Mouse (Mus musculus) midbrain, embryonic 15.5 days (tissue): ENCODE data around the gene Btbd18. TPM values are rescaled to one million over a fixed set of nuclear protein-coding genes. Genes with fewer than 3 reads are reported as not detected.
A peak's percentile ranks its signal among the peaks of the same experiment; 100 is the strongest.

Experiments
- ATAC-seq: fragments of 200-750 bp; cut with Nextera tagmentation; replicated peaks from 2 replicates; pipeline ENCODE4 v1.8.0; 2017; ENCODE audit warnings: moderate TSS enrichment
- H3K27ac ChIP-seq: fragments of 300-500 bp; sonication (generic); 2 replicates; pipeline ENCODE4 v1.5.1; 2015; ENCODE audit warnings: mild to moderate bottlenecking, inconsistent platforms
- H3K27me3 ChIP-seq: fragments of 300-500 bp; sonication (generic); replicated peaks from 2 replicates; pipeline ENCODE4 v1.6.1; 2015; ENCODE audit warnings: inconsistent platforms
- H3K36me3 ChIP-seq: fragments of 300-500 bp; sonication (generic); replicated peaks from 2 replicates; pipeline ENCODE4 v1.6.1; 2015; ENCODE audit warnings: inconsistent platforms
- H3K4me1 ChIP-seq: fragments of 300-500 bp; sonication (generic); 2 replicates; pipeline ENCODE4 v1.6.1; 2015; ENCODE audit warnings: inconsistent platforms
- H3K4me2 ChIP-seq: fragments of 300-500 bp; sonication (generic); 2 replicates; pipeline ENCODE4 v1.6.1; 2015; ENCODE audit warnings: inconsistent platforms, mild to moderate bottlenecking, moderate library complexity
- H3K4me3 ChIP-seq: fragments of 300-500 bp; sonication (generic); 2 replicates; pipeline ENCODE4 v1.5.1; 2015; ENCODE audit warnings: mild to moderate bottlenecking, inconsistent platforms
- H3K9ac ChIP-seq: fragments of 300-500 bp; sonication (generic); 2 replicates; pipeline ENCODE4 v1.6.1; 2015; ENCODE audit warnings: mild to moderate bottlenecking, inconsistent platforms
- H3K9me3 ChIP-seq: fragments of 300-500 bp; sonication (generic); 2 replicates; pipeline ENCODE4 v1.6.1; 2016; ENCODE audit warnings: inconsistent platforms
- WGBS: fragments of 180-500 bp; shearing (Covaris S2); methylation state at CpG from one replicate; pipeline ENCODE4 v1.1.7; 2015; ENCODE audit warnings: mixed read lengths; 5-methylcytosine and 5-hydroxymethylcytosine counted together
- polyA plus RNA-seq: library from polyadenylated mRNA; unstranded; fragments of >200 nt; fragmentation: Nextera tagmentation; extraction: Ambion mirVana; gene quantifications from 2 replicates; pipeline ENCODE4 v1.2.1, GENCODE M21; 2015

The Btbd18 gene
- 0.14 and 0.19 TPM in 2 replicates for polyA plus RNA-seq

- Histone ChIP-seq H3K4me1 (no peaks in the 10 kb centered on the region), H3K27ac (no peak within 1 kb of the TSS), H3K9me3 (no peaks in the 10 kb centered on the region), H3K27me3 (no peaks in the 10 kb centered on the region), H3K9ac (no peak within 1 kb of the TSS), H3K4me3 (no peak within 1 kb of the TSS), H3K4me2 (no peak within 1 kb of the TSS), H3K36me3 (no peaks in the 10 kb centered on the region)
- WGBS: 95% methylated on average over 32 of the region's 32 CpGs
- no peak for ATAC-seq
These were observed at the start of gene Btbd18 for GRCm38 (mm10) chr2:84658806-84659205. TSS of gene Btbd18 (plus strand) at chr2:84659079.

- Histone ChIP-seq H3K4me3 (no peak overlapping the region), H3K4me1 (no peaks in the 10 kb centered on the region), H3K36me3 (peaks cover 79% of the 10 kb centered on the region), H3K9me3 (no peaks in the 10 kb centered on the region), H3K27ac (no peak overlapping the region), H3K4me2 (no peak overlapping the region), H3K27me3 (no peaks in the 10 kb centered on the region), H3K9ac (no peak overlapping the region)
- no peak for ATAC-seq
- 97% methylated on average over 6 of the region's 6 CpGs for WGBS
These were observed 46.1 kb upstream of the Btbd18 start for GRCm38 (mm10) chr2:84612764-84613163.

- H3K4me2 ChIP-seq: no peak overlapping the region
- WGBS: 71% methylated on average over 3 of the region's 3 CpGs
- peaks cover 52% of the 10 kb centered on the region for H3K36me3 ChIP-seq
- H3K4me1 ChIP-seq: no peaks in the 10 kb centered on the region
- no peaks in the 10 kb centered on the region for H3K27me3 ChIP-seq
- ATAC-seq: peak; percentile 88
- H3K27ac ChIP-seq: no peak overlapping the region
- no peaks in the 10 kb centered on the region for H3K9me3 ChIP-seq
- no peak overlapping the region for H3K9ac ChIP-seq
- H3K4me3 ChIP-seq: no peak overlapping the region
These were observed 41.0 kb upstream of the Btbd18 start for GRCm38 (mm10) chr2:84617637-84618515.

- Histone ChIP-seq H3K36me3 (peaks cover 46% of the 10 kb centered on the region), H3K4me3 (no peak overlapping the region), H3K4me2 (no peak overlapping the region), H3K27ac (no peak overlapping the region), H3K4me1 (no peaks in the 10 kb centered on the region), H3K9me3 (no peaks in the 10 kb centered on the region), H3K27me3 (no peaks in the 10 kb centered on the region), H3K9ac (no peak overlapping the region)
- no peak for ATAC-seq
- 85% methylated on average over 2 of the region's 2 CpGs for WGBS
These were observed 40.0 kb upstream of the Btbd18 start for GRCm38 (mm10) chr2:84618914-84619313.

GRCm38 (mm10) chr2:84619646-84620340 is 39.1 kb upstream of the Btbd18 start:
- H3K36me3 ChIP-seq: peaks cover 38% of the 10 kb centered on the region
- ATAC-seq: no peak
- H3K27me3 ChIP-seq: no peaks in the 10 kb centered on the region
- 96% methylated on average over 21 of the region's 21 CpGs for WGBS
- H3K4me1 ChIP-seq: no peaks in the 10 kb centered on the region
- no peak overlapping the region for H3K27ac ChIP-seq
- no peak overlapping the region for H3K4me2 ChIP-seq
- no peak overlapping the region for H3K4me3 ChIP-seq
- H3K9ac ChIP-seq: no peak overlapping the region
- no peaks in the 10 kb centered on the region for H3K9me3 ChIP-seq

GRCm38 (mm10) chr2:84622668-84623067 is 36.2 kb upstream of the Btbd18 start:
- Histone ChIP-seq H3K27me3 (no peaks in the 10 kb centered on the region), H3K4me3 (no peak overlapping the region), H3K4me1 (no peaks in the 10 kb centered on the region), H3K9ac (no peak overlapping the region), H3K36me3 (peaks cover 22% of the 10 kb centered on the region; the same call in 1 of the 2 replicates), H3K27ac (no peak overlapping the region), H3K9me3 (no peaks in the 10 kb centered on the region), H3K4me2 (no peak overlapping the region)
- ATAC-seq: no peak
- WGBS: 80% methylated on average over 2 of the region's 2 CpGs

- Histone ChIP-seq H3K27me3 (no peaks in the 10 kb centered on the region), H3K4me1 (no peaks in the 10 kb centered on the region), H3K9me3 (no peaks in the 10 kb centered on the region), H3K36me3 (peaks cover 22% of the 10 kb centered on the region; the same call in 1 of the 2 replicates), H3K4me3 (no peak overlapping the region), H3K27ac (no peak overlapping the region), H3K4me2 (no peak overlapping the region), H3K9ac (no peak overlapping the region)
- ATAC-seq: no peak
- WGBS: 92% methylated on average over 3 of the region's 3 CpGs
These were observed 35.3 kb upstream of the Btbd18 start for GRCm38 (mm10) chr2:84623428-84624119.

- no peak for ATAC-seq
- Histone ChIP-seq H3K27me3 (no peaks in the 10 kb centered on the region), H3K9ac (no peak overlapping the region), H3K4me1 (no peaks in the 10 kb centered on the region), H3K9me3 (no peaks in the 10 kb centered on the region), H3K27ac (no peak overlapping the region), H3K4me2 (no peak overlapping the region), H3K36me3 (peaks cover 20% of the 10 kb centered on the region; the same call in 1 of the 2 replicates), H3K4me3 (no peak overlapping the region)
- WGBS: 95% methylated on average over 17 of the region's 17 CpGs
These were observed 34.7 kb upstream of the Btbd18 start for GRCm38 (mm10) chr2:84624201-84624600.

- no peak overlapping the region for H3K4me3 ChIP-seq
- H3K4me1 ChIP-seq: no peaks in the 10 kb centered on the region
- H3K27ac ChIP-seq: no peak overlapping the region
- 0 out of 2 replicates have a peak, but pooled peaks cover 2% of the 10 kb centered on the region for H3K36me3 ChIP-seq
- WGBS: 84% methylated on average over 7 of the region's 7 CpGs
- no peaks in the 10 kb centered on the region for H3K9me3 ChIP-seq
- H3K4me2 ChIP-seq: no peak overlapping the region
- no peaks in the 10 kb centered on the region for H3K27me3 ChIP-seq
- H3K9ac ChIP-seq: no peak overlapping the region
- no peak for ATAC-seq
These were observed 32.4 kb upstream of the Btbd18 start for GRCm38 (mm10) chr2:84626366-84626975.

- Histone ChIP-seq H3K27me3 (no peaks in the 10 kb centered on the region), H3K36me3 (0 out of 2 replicates have a peak, but pooled peaks cover 2% of the 10 kb centered on the region), H3K27ac (no peak overlapping the region), H3K4me1 (no peaks in the 10 kb centered on the region), H3K9ac (no peak overlapping the region), H3K4me3 (no peak overlapping the region), H3K9me3 (no peaks in the 10 kb centered on the region), H3K4me2 (no peak overlapping the region)
- ATAC-seq: no peak
- WGBS: 78% methylated on average over 3 of the region's 3 CpGs
These were observed 31.8 kb upstream of the Btbd18 start for GRCm38 (mm10) chr2:84627036-84627435.

- H3K4me1 ChIP-seq: peaks cover 34% of the 10 kb centered on the region
- ATAC-seq: no peak
- no peak overlapping the region for H3K9ac ChIP-seq
- no peak overlapping the region for H3K4me2 ChIP-seq
- WGBS: 96% methylated on average over 1 of the region's 1 CpGs
- H3K27ac ChIP-seq: no peak overlapping the region
- H3K27me3 ChIP-seq: no peaks in the 10 kb centered on the region
- H3K4me3 ChIP-seq: no peak overlapping the region
- no peaks in the 10 kb centered on the region for H3K9me3 ChIP-seq
- no peaks in the 10 kb centered on the region for H3K36me3 ChIP-seq
These were observed 26.9 kb upstream of the Btbd18 start for GRCm38 (mm10) chr2:84632001-84632400.

- Histone ChIP-seq H3K4me2 (no peak overlapping the region), H3K9me3 (no peaks in the 10 kb centered on the region), H3K27me3 (no peaks in the 10 kb centered on the region), H3K36me3 (no peaks in the 10 kb centered on the region), H3K4me3 (no peak overlapping the region), H3K9ac (no peak overlapping the region), H3K4me1 (peaks cover 43% of the 10 kb centered on the region), H3K27ac (no peak overlapping the region)
- WGBS: 10% methylated on average over 3 of the region's 3 CpGs
- ATAC-seq: no peak
These were observed 25.9 kb upstream of the Btbd18 start for GRCm38 (mm10) chr2:84632999-84633398.
